Mouse (Mus musculus) fibroblast of lung, adult 2 months (primary cell): ENCODE measurements around the gene Cdh4.

Experiments
- DNase-seq: peaks from one replicate; pipeline ENCODE4 v3.0.0-alpha.2; 2011; ENCODE audit warnings: low read depth

The Cdh4 gene

DNA sequence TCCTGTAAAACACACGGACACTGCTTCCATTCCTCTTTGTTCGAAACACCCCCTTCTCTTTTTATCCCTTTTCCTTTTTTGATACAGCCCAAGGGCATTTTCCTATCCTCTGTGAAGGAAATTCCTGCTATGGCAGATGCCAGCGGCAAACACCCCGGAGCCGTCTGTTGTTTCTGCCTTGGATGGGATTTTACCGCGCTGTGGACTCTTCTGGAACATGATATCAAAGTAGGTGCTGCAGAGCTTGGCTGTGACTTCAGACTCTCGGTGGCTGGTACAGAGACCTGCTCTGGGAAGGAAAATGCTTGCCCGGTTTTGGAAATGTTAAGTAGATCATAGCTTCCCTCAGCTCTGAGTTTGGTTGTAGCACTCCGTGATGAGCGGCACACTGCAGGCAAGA, 156.7 kb downstream of the Cdh4 start:
- DNase-seq: no peak

DNA sequence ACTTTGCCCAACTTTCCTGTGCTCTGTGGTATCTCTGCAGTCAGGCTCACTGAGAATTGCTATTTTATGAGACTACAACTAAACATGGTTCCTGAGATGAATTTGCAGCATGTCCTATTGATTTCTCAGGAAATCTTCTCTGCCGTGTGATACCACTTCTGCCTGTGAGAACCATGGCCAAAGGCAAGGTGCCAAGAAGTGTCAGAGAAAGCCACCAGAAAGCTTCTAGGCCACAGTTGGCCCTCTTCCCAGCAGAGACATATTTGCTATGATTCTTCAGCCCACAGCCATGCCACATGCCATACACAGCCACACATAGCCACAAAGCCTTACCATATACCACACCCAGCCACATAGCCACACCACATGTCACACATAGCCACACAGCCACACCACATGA, 157.7 kb downstream of the Cdh4 start:
- no peak for DNase-seq

DNA sequence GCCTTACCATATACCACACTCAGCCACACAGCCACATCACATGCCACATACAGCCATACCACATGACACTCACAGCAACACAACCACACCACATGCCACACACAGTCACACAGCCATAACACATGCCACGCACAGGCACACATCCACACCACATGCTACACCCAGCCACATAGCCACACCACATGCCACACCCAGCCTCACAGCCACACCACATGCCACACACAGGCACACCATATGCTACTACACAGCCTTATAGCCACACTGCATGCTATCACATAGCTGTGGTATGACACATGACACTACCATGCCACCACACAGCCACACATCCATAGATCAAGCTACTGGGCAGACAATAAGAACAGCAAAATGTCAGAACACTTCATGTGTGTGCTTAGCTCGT, 158.1 kb downstream of the Cdh4 start:
- no peak for DNase-seq

DNA sequence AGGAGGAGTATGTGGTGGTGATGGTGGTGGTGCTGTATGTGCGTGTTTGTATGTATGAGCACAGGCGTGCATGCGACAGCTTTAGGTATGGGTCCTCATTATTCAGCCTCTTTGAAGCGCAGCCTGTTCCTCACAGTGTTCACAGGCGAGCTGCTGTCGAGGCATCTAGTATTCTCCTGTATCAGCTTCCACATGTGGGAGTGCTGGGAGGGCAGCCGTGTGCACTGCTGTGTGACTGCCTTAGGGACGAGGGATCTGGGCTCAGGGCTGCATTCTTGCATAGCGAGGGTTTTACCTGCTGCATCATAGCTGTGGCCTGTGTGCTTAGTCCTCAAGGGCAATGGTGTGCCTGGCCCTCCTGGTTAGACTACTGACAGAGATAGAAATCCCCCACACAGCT, 158.9 kb downstream of the Cdh4 start:
- DNase-seq: no peak

DNA sequence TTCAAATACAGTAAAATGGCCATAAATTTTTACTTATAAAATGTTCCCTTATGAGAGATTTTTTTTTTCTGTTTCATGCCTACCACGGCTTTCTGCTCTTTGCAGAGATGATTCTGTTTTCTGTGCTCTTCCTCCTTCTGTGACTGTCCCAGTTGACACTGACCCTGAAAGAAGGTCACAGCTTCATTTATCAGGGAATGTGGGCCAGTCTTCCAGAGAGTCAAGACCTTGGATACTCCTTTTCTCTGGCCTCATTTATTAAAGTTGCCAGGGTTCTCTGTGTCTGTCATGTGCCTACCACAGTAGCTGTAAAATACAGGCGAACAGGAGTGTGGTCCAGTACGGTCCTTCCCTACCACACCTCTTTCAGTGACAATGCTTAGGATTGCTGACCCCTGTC, 162.5 kb downstream of the Cdh4 start:
- DNase-seq: no peak

DNA sequence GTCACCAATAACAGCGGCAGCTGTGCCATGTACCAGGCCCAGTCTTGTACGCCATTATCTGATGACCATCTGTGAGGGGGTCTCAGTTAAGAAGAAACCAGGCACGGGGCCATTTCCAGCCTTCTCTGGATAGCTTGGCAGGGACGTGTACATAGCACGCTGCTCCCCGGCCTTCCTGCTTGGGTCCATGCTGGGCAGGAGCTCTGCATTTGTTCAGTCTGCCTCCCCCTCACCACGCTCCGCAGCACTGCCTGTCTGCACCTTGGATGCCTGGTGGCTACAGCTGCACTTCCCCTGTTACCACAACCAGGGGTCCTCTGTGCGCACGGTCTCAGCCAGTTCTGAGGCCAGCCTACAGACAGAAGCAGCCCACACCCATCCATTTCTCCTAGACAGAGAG, 163.0 kb downstream of the Cdh4 start:
- DNase-seq: no peak

DNA sequence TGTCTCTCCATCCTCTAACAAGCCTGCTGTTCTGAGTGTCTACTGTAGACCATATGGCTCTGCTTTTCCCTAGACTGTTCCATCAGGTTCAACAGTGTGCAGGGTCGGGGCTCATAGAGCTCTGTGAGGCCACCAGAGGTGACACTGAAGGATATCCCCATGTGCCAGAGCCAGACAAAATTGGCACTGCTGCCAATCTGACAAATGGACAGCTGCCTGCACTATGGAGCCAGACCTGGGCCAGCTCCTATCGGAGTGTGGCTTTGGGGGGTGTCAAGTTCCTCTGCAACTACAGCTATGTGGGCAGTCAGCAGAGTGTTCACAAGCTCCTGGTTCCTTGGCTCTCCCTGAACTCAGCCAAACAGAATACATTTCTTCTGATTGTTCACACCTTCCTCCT, 164.1 kb downstream of the Cdh4 start:
- no peak for DNase-seq

DNA sequence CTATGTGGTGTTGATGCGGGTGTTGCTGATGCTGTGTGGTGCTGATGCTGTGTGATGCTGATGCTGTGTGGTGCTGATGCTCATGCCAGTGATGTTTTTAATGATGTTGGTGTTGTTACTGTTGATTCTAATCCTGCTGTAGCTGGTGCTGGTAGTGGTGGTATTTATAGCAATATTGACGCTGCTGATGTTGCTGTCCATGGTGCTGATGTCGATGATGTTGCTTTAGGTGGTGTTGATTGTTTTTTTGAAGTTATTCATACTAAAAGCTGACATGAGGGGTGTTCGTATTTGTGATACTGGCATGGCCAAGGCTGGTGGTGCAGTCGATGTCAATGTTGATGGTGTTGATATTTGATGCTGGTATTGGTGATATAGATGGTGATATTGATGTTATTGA, 173.7 kb downstream of the Cdh4 start:
- DNase-seq: no peak

DNA sequence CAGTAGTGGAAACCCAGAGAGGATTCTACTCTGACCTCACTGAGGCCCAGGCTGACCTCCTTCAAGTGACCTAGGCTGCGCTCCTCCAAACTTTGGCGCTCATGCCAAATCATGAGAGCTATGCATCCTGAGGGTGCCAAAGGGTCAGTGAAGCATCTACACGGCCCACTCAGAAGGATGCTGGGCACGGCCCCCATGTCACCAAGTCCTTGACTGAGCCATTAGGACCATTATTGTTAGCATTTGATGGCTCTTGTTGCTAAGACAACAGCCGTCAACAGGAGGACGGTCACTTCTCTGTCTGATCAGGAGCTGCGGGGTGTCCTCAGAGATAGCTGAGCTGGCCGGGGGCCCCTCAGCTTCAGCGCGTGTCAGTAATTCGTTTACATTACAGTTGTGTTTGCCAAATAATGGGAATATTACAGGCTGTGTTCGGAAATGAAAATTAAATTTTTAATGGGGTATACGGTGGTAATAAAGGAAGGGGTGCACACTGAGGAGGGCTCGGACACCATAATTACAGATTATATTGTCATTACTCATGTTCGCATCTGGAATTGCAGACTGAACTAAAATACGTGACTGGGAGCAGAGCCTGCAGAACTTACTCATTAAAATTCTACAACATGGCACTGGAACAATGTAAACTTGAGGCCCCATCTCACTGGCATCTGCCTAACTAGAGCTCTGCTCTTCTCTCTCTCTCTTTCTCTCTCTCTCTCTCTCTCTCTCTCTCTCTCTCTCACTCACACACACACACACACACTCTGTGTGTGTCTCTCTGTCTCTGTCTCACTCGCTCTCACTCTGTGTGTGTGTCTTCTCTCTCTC, 181.6 kb downstream of the Cdh4 start:
- DNase-seq: no peak

DNA sequence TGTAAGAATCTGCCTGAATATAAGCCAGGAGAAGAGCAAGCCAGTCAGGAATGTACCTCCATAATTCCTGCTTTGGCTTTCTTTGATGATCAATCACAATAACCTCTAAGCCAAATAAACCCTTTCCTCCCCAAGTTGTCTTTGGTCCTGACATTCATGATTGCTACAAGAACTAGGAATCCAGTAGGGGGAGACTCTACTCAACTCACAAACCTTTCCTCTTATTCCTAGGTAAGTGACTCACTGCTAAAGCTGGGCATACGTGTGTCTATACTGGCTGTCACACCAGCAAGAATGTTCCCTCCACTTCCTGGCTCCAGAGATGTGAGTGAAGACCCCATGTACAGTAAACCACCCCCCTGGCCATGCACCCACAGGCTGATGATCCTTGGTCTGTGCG, 185.3 kb downstream of the Cdh4 start:
- no peak for DNase-seq

DNA sequence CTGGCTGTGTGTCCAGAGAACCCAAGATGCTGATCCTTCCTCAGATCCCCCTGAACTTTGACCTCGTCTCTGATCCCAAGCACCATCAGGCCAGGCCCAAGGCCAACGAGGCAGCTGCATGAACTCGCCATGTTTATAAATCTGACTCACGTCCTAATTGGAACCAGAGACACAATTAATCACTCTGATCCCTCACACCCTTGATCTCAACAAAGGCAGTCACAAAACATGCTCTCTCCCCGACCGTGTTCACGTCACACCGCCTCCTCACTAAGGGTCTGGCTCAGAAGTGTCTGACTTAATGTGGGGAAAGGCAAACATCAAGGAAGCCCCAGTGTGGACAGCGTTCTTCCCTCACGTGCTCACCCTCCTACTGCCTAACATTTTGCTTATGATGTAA, 188.5 kb downstream of the Cdh4 start:
- no peak for DNase-seq

DNA sequence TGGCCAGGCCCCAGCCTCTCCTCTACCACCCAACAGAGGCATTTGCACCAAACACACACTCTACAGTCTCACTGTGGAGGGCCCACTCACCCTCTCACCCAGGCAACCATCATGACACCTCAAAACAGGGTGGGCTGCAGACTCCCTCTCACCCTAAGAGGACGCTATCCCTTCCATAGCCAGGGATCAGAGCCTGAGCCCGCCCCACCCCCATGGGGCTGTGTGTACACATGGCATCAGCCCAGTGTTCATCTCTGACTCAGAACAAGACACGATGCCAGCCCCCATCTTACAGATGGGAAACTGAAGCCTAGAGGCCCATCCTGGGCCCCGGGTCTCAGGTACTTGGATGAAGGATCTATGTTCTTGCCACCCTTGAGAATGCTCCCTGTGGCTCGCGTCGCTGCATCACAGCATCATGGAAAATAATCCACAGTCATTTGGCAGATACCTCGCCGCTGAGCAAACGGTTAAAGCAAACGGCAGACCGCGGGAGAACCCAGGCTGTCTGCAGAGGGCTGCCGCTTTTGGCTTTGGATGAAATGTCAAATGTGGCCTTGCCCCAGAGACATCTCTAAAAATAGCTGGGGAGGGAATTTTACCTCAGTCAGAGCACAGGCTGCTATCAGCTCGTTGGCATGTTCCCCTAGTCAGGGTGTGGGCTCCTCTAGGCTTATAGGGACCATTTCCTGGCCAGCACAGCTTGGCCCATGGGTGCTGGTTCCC, 198.5 kb downstream of the Cdh4 start:
- DNase-seq: no peak

DNA sequence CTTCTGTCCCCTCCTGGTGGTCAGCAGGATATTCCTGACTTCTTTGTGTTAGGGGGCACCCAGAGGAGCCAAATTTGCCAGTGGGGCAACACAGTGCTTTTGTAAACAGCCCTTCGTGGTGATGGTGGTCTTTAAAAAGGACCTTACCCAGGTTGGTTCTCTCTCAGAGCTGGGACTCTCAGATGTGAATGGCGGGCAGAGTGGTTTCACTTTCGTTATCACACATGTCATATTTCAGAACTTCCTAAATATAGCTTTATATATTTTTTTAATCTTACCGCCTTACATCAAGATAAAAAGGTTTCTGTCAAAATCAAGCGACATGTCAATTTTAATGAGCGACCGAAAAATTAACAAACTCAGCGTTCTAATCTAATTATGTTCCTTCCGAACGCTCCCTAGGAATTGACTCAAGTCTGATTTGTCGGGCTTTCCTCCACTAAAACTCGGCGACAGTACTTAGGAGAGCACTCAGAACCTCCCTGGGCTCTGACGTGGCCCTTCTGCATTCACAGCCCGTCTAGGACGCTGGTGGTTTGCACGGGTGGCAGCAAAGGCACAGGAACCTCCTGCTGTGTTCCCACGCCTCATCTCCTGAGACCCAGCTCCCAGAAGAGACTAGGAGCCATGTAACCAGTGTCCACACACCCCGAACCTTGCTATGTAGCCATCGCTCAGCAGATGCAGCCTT, 206.5 kb downstream of the Cdh4 start:
- DNase-seq: no peak

DNA sequence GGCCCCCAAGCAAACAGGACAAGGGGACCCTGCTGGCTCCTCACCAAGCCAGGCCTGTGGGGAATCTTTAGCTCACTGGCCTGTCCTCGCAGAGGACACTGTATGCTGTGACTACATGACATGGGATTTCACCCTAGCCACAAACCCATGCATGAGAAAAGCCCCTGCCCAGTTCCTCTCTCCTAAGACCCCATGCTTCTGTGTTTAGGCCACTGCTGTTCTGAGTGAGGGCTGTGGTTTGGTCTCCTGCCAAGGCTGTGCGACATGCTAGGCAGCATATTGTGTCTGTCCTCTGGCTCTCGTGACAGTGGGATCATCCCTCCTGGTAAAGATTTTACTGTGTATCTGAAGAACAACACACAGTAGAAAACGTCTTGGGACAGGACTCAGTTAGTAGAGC, 207.1 kb downstream of the Cdh4 start:
- no peak for DNase-seq

DNA sequence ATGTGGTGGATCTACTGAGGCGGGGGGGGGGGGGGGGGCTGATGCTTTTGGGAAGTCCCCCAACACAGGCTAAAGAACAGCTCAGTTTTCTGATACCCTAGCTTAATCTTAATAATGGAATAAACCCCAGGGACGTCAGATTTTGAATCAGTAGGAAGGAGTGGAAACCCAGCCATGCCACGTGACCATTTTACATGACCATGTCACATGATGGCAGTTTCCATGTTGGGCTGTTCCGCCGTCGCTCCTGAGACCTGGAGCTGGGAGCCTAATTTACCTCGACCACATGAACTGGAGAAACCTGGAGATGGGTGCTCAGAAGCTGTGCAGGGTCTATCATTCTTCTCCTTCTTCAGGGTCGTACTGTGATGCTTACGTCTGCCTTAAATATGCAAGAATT, 207.9 kb downstream of the Cdh4 start:
- DNase-seq: no peak

DNA sequence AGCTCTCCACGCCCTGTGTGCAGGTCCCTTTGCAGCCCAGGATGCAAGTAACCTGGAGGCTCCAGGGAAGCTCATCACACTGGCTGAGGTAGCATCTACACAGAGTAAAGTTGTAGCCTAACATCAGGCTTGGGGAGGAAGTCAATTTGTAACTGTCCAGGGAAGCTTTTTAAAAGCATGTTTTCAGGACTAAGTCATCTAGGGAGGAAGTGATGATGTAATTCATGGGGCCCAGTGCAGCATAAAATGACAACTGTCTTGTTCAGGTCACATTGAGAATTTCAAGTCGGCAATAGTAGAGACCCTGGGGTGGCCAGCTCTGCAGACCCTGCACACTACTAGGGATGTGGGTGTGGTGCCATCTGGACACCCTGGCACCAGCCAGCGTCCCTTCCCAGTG, 213.3 kb downstream of the Cdh4 start:
- DNase-seq: no peak

DNA sequence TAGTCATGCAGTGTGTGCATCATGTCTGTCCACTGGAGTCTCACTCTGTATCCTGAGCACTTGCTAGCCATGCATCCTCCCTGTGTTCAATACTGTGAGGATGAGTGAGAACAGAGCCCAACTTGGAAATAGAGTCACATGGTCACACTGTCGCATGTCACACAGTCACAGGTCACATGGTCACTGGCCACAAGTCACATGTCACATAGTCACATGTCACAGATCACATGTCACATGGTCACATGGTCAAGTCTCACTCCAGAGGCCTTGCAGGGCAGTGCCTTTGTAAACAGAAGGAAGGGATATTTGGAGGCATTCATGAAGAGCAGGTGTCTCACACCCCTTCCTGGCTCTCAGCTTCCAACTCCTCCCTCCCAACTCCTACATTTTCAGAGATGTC, 217.0 kb downstream of the Cdh4 start:
- DNase-seq: no peak

DNA sequence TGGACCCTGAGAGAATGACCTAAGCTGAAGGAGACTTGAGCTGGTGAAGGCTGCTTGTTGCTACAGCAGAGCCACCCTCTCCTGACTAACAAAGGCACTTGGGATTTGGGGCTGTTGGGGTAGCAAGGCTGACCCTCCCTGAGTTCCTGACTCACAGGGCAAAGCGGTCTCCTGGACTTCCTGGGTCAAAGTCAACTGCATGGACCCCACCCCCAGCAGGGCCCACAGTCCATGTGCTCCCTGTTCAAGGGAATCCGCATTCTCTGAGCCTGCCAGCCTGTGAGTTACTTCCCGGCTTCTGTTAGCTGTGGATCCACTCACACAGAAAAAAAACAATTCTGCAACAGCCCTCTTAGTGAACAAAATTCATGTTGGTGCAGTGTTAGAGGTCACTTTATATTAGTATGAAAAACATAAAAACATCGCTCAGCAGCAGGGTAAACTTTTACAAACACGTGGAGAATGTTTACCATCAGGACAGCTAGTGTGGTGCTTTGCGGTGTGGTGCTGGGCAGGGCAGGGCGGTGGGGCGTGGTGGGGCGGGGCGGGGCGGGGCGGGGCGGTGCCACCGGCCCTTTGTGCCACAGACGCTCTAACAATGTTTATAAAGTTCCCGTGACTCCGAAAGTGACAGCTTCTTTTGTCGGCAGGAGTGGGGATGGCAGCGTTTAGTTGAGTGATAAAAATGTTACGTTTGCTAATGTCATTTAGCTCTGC, 219.9 kb downstream of the Cdh4 start:
- DNase-seq: no peak

DNA sequence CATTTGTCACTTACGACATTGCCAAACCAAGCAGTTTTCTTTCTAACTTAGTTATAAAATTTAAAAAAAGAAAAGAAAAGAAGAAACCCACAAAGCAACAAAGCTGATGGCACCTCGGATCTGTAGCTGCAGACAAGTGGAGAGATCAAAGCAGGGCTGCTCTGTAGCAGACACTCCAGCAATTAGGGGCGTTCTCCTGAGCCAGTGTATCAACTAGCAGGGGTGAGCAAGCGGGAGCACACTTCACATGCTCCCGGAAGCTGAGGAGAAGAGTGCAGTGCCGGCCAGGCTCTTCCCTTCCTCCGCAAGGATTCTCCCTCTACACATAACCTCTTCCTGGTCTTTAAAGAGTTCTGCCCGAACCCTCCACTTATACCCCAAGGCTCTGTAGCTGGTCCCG, 220.5 kb downstream of the Cdh4 start:
- DNase-seq: no peak

DNA sequence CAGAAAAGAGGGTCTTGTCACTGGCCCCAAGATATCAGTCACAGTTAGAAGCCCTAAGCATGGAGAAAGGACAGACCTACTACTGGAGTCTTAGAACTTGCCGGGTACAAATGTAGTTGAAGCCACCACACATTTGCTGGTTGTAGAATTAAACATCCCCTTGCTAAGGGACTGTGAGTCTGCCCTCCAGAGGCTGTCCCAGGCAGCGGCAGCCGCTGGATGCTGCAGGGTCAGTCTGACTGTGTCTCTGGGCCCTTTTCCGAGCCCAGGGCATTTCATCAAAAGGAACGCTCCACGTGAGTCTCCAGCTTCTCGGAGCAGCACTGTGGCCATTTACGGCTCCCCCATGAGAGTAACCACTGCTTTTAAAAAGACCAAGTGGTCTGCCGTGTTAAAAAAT, 221.4 kb downstream of the Cdh4 start:
- DNase-seq: no peak

DNA sequence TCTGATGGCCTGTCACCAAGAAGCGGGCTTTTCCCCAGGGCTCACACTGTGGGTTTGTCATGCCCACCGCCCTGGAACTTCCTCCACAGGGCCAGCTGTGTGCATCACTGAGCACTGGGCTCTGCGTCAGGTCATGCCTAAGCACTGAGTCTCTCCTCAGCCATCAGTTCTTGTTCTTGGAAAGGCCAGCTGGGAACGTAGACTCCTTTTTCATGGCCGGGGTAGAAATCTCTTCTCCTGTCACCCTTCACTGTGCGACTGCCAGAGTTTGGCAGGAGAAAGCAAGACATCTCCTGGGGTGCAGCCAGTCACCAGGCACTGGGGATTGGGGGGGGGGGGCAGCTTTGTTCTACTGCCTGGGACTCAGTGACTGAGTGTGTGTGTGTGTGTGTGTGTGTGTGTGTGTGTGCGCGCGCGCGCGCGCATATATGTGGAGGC, 222.0 kb downstream of the Cdh4 start:
- DNase-seq: no peak

DNA sequence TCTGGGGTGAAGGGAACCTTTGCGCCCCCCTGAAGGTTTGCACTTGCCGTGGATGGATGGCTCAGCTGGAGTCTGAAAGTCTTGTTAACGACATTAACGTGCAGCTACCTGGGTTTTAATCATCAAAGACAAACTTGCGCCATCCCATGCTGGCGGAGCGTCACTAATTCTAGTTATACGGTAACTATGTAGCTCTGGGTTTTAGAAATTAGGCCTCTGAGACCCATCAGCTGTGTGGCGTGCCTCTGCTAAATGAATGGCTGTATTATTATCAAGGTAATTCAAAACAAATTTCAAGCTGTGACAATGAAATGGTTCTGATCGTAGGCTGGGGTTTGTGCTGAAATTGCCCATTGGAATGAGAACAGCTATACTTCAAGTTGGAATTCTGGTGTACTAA, 228.5 kb downstream of the Cdh4 start:
- DNase-seq: no peak

DNA sequence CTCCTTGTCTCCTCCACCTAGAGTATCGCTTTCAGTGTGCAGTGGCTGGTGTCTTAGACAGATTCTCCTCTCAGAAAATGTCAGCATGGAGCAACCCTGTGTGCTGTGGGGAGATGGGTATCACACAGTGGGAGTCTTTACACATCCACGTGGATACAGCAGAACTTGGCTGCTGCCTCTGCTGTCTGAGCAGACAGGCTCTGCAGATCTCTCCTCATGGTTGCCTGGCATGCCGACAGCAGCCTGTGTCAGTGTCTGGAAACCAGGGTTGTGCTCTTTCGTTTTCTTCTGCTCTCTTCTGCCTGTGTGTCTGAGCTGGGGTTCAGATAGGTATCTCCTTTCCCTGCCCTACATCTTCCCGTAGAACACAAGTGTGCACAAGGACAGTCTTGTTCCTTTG, 237.6 kb downstream of the Cdh4 start:
- DNase-seq: no peak
